Mouse (Mus musculus) heart, embryonic 15.5 days (tissue): ENCODE measurements around the gene Hsbp1. TPM values are rescaled to one million over a fixed set of nuclear protein-coding genes. Genes with fewer than 3 reads are reported as not detected.
A peak's percentile ranks its signal among the peaks of the same experiment; 100 is the strongest.
"Not testable (repeated sequence)": the region's sequence is repeated elsewhere in the genome, so short reads cannot be mapped to it uniquely, and the experiment has no call there.

Source experiments
- ATAC-seq: fragments of 200-750 bp; cut with Nextera tagmentation; replicated peaks from 2 replicates; pipeline ENCODE4 v1.8.0; 2017; ENCODE audit warnings: low read depth, moderate TSS enrichment; ENCODE audit not compliant: insufficient number of reproducible peaks, insufficient read depth, low FRiP score
- H3K27ac ChIP-seq: fragments of 300-500 bp; sonication (generic); 2 replicates; pipeline ENCODE4 v1.5.1; 2015; ENCODE audit warnings: mild to moderate bottlenecking, inconsistent platforms
- H3K27me3 ChIP-seq: fragments of 300-500 bp; sonication (generic); 2 replicates; pipeline ENCODE4 v1.6.1; 2015; ENCODE audit warnings: inconsistent platforms
- H3K36me3 ChIP-seq: fragments of 300-500 bp; sonication (generic); 2 replicates; pipeline ENCODE4 v1.6.1; 2015; ENCODE audit warnings: mild to moderate bottlenecking, inconsistent platforms
- H3K4me1 ChIP-seq: fragments of 300-500 bp; sonication (generic); replicated peaks from 2 replicates; pipeline ENCODE4 v1.6.1; 2015; ENCODE audit warnings: inconsistent platforms
- H3K4me2 ChIP-seq: fragments of 300-500 bp; sonication (generic); 2 replicates; pipeline ENCODE4 v1.6.1; 2015; ENCODE audit warnings: inconsistent platforms, mild to moderate bottlenecking, moderate library complexity
- H3K4me3 ChIP-seq: fragments of 300-500 bp; sonication (generic); 2 replicates; pipeline ENCODE4 v1.5.1; 2015; ENCODE audit warnings: mild to moderate bottlenecking, inconsistent platforms
- H3K9ac ChIP-seq: fragments of 300-500 bp; sonication (generic); 2 replicates; pipeline ENCODE4 v1.6.1; 2015; ENCODE audit warnings: mild to moderate bottlenecking, inconsistent platforms
- H3K9me3 ChIP-seq: fragments of 300-500 bp; sonication (generic); replicated peaks from 2 replicates; pipeline ENCODE4 v1.6.1; 2016; ENCODE audit warnings: inconsistent platforms
- WGBS: fragments of 180-500 bp; shearing (Covaris S2); methylation state at CpG from one replicate; pipeline ENCODE4 v1.1.7; 2015; ENCODE audit warnings: mixed read lengths; 5-methylcytosine and 5-hydroxymethylcytosine counted together
- polyA plus RNA-seq: library from polyadenylated mRNA; unstranded; fragments of >200 nt; fragmentation: Nextera tagmentation; extraction: Ambion mirVana; gene quantifications from 2 replicates; pipeline ENCODE4 v1.2.1, GENCODE M21; 2015

Gene Hsbp1
- polyA plus RNA-seq, result 286 and 306 TPM in 2 replicates

- peak; percentile 97 for ATAC-seq
- no peaks in the 10 kb centered on the region for H3K9me3 ChIP-seq
- H3K4me2 ChIP-seq, result peak within 1 kb of the TSS; percentile 72
- peak within 1 kb of the TSS; percentile 96 for H3K9ac ChIP-seq
- H3K36me3 ChIP-seq, result peaks cover 31% of the 10 kb centered on the region
- no peaks in the 10 kb centered on the region for H3K27me3 ChIP-seq
- WGBS, result 2% methylated on average over 52 of the region's 52 CpGs
- H3K4me3 ChIP-seq, result peak within 1 kb of the TSS; percentile 89
- H3K4me1 ChIP-seq, result peaks cover 7% of the 10 kb centered on the region
- H3K27ac ChIP-seq, result peak within 1 kb of the TSS; percentile 51
Observed at GRCm38 (mm10) chr8:119344190-119344856, at the start of gene Hsbp1. Gene Hsbp1, plus strand, starts transcription at chr8:119344488.

GRCm38 (mm10) chr8:119295477-119295876 is 48.8 kb upstream of the Hsbp1 start:
- H3K4me3 ChIP-seq, result no peak overlapping the region
- no peaks in the 10 kb centered on the region for H3K27me3 ChIP-seq
- no peak for ATAC-seq

GRCm38 (mm10) chr8:119297752-119298151 is 46.5 kb upstream of the Hsbp1 start:
- H3K4me1 ChIP-seq, H3K9ac ChIP-seq, H3K36me3 ChIP-seq, ATAC-seq, H3K4me3 ChIP-seq, H3K27me3 ChIP-seq, H3K4me2 ChIP-seq, H3K9me3 ChIP-seq, H3K27ac ChIP-seq: not testable (repeated sequence)
- 26% methylated on average over 3 of the region's 3 CpGs for WGBS

More at GRCm38 (mm10) chr8:119295477-119295876, 48.8 kb upstream of the Hsbp1 start:
- no peak overlapping the region for H3K4me2 ChIP-seq
- no peak overlapping the region for H3K27ac ChIP-seq
- H3K36me3 ChIP-seq, result no peaks in the 10 kb centered on the region
- H3K4me1 ChIP-seq, result no peaks in the 10 kb centered on the region
- no peaks in the 10 kb centered on the region for H3K9me3 ChIP-seq
- no peak overlapping the region for H3K9ac ChIP-seq
- WGBS, result 77% methylated on average over 13 of the region's 13 CpGs

GRCm38 (mm10) chr8:119300335-119300734 is 44.0 kb upstream of the Hsbp1 start:
- H3K27me3 ChIP-seq, result no peaks in the 10 kb centered on the region
- no peaks in the 10 kb centered on the region for H3K4me1 ChIP-seq
- no peaks in the 10 kb centered on the region for H3K9me3 ChIP-seq
- H3K36me3 ChIP-seq, result no peaks in the 10 kb centered on the region
- 83% methylated on average over 5 of the region's 5 CpGs for WGBS
- H3K27ac ChIP-seq, result no peak overlapping the region
- no peak overlapping the region for H3K4me2 ChIP-seq
- H3K9ac ChIP-seq, result no peak overlapping the region
- no peak for ATAC-seq
- no peak overlapping the region for H3K4me3 ChIP-seq

- no peak for ATAC-seq
Observed at GRCm38 (mm10) chr8:119304196-119304595, 40.1 kb upstream of the Hsbp1 start.

GRCm38 (mm10) chr8:119311412-119311811 is 32.9 kb upstream of the Hsbp1 start:
- no peaks in the 10 kb centered on the region for H3K27me3 ChIP-seq
- H3K36me3 ChIP-seq, result no peaks in the 10 kb centered on the region
- no peak overlapping the region for H3K4me2 ChIP-seq
- H3K4me3 ChIP-seq, result no peak overlapping the region
- no peaks in the 10 kb centered on the region for H3K4me1 ChIP-seq
- ATAC-seq, result no peak
- 28% methylated on average over 3 of the region's 3 CpGs for WGBS
- H3K27ac ChIP-seq, result no peak overlapping the region
- no peaks in the 10 kb centered on the region for H3K9me3 ChIP-seq
- no peak overlapping the region for H3K9ac ChIP-seq

More at GRCm38 (mm10) chr8:119304196-119304595, 40.1 kb upstream of the Hsbp1 start:
- Histone ChIP-seq H3K27me3 (no peaks in the 10 kb centered on the region), H3K4me1 (no peaks in the 10 kb centered on the region), H3K4me3 (no peak overlapping the region), H3K36me3 (no peaks in the 10 kb centered on the region), H3K9ac (no peak overlapping the region), H3K27ac (no peak overlapping the region), H3K4me2 (no peak overlapping the region), H3K9me3 (no peaks in the 10 kb centered on the region)
- WGBS, result 66% methylated on average over 8 of the region's 8 CpGs

- H3K27me3 ChIP-seq, result no peaks in the 10 kb centered on the region
- no peak overlapping the region for H3K4me2 ChIP-seq
- no peak overlapping the region for H3K9ac ChIP-seq
- 46% methylated on average over 6 of the region's 6 CpGs for WGBS
- no peaks in the 10 kb centered on the region for H3K9me3 ChIP-seq
- no peak overlapping the region for H3K27ac ChIP-seq
- H3K4me3 ChIP-seq, result no peak overlapping the region
- H3K4me1 ChIP-seq, result no peaks in the 10 kb centered on the region
- no peaks in the 10 kb centered on the region for H3K36me3 ChIP-seq
- no peak for ATAC-seq
Observed at GRCm38 (mm10) chr8:119323215-119323614, 21.1 kb upstream of the Hsbp1 start.

GRCm38 (mm10) chr8:119339546-119339945 is 4.7 kb upstream of the Hsbp1 start:
- no peak overlapping the region for H3K9ac ChIP-seq
- no peak overlapping the region for H3K4me2 ChIP-seq
- no peaks in the 10 kb centered on the region for H3K9me3 ChIP-seq
- 68% methylated on average over 4 of the region's 4 CpGs for WGBS
- H3K4me1 ChIP-seq, result no peaks in the 10 kb centered on the region
- no peak overlapping the region for H3K27ac ChIP-seq
- ATAC-seq, result no peak
- H3K36me3 ChIP-seq, result no peaks in the 10 kb centered on the region
- H3K27me3 ChIP-seq, result no peaks in the 10 kb centered on the region
- H3K4me3 ChIP-seq, result no peak overlapping the region

GRCm38 (mm10) chr8:119343606-119344005 is 682 bp upstream of the Hsbp1 start:
- H3K4me1 ChIP-seq, result peaks cover 7% of the 10 kb centered on the region
- H3K9ac ChIP-seq, result no peak overlapping the region
- WGBS, result 82% methylated on average over 3 of the region's 3 CpGs
- no peak overlapping the region for H3K27ac ChIP-seq
- H3K9me3 ChIP-seq, result no peaks in the 10 kb centered on the region
- H3K27me3 ChIP-seq, result no peaks in the 10 kb centered on the region
- H3K4me2 ChIP-seq, result peak overlapping the region; percentile 52; the same call in 1 of the 2 replicates
- H3K4me3 ChIP-seq, result peak overlapping the region; percentile 89
- ATAC-seq, result no peak
- peaks cover 23% of the 10 kb centered on the region for H3K36me3 ChIP-seq

GRCm38 (mm10) chr8:119345029-119345682 is 868 bp downstream of the Hsbp1 start:
- H3K27ac ChIP-seq, result peak overlapping the region; percentile 51; the same call in 1 of the 2 replicates
- H3K4me1 ChIP-seq, result peaks cover 7% of the 10 kb centered on the region
- H3K9ac ChIP-seq, result peak overlapping the region; percentile 96
- no peaks in the 10 kb centered on the region for H3K27me3 ChIP-seq
- H3K9me3 ChIP-seq, result no peaks in the 10 kb centered on the region
- no peak for ATAC-seq
- H3K4me3 ChIP-seq, result peak overlapping the region; percentile 89
- H3K36me3 ChIP-seq, result peaks cover 35% of the 10 kb centered on the region
- H3K4me2 ChIP-seq, result peak overlapping the region; percentile 72
- WGBS, result 44% methylated on average over 22 of the region's 22 CpGs

GRCm38 (mm10) chr8:119345683-119346075 is 1.4 kb downstream of the Hsbp1 start:
- H3K27ac ChIP-seq, result no peak overlapping the region
- H3K4me1 ChIP-seq, result peaks cover 7% of the 10 kb centered on the region
- peaks cover 35% of the 10 kb centered on the region for H3K36me3 ChIP-seq
- H3K9me3 ChIP-seq, result no peaks in the 10 kb centered on the region
- ATAC-seq, result no peak
- no peak overlapping the region for H3K9ac ChIP-seq
- WGBS, result 82% methylated on average over 15 of the region's 15 CpGs
- H3K4me2 ChIP-seq, result peak overlapping the region; percentile 72; the same call in 1 of the 2 replicates
- H3K4me3 ChIP-seq, result peak overlapping the region; percentile 89; the same call in 1 of the 2 replicates
- H3K27me3 ChIP-seq, result no peaks in the 10 kb centered on the region
